Mouse (Mus musculus): ENCODE measurements around the gene Uhrf1. TPM values are rescaled to one million over a fixed set of nuclear protein-coding genes. Genes with fewer than 3 reads are reported as not detected.
A peak's percentile ranks its signal among the peaks of the same experiment; 100 is the strongest.

Uhrf1 gene
- total RNA-seq, 1 experiment from 2014 or later: 2.4 TPM

- no peak for ATAC-seq (ENCODE audit: extremely low read depth, insufficient number of reproducible peaks, low FRiP score, poor library complexity, severe bottlenecking)
Observed at GRCm38 (mm10) chr17:56330345-56330744, 27.2 kb downstream of the Uhrf1 start.

DNA sequence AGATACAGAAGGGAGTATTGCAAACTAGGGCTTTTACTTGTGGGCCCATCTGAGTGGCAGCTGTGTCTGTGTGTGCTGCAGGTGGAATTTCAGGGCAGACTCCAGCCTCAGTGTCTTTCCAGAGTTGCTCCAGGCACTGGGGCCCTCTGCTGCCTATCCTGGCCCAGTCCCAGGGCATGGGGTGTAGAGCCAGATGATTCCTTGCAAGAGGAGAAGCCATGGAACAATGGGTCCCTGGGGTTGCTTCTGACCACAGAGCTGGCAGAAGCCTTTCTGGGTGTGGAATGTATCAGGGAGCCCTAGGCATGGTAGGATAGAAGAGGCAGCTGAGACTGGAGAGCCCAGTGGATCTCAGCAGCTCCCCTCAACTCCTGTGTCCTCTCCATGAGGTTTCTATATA lies 28.1 kb downstream of the Uhrf1 start:
- ATAC-seq (ENCODE audit: extremely low read depth, insufficient number of reproducible peaks, low FRiP score, poor library complexity, severe bottlenecking): no peak

GRCm38 (mm10) chr17:56332987-56333386 lies 29.9 kb downstream of the Uhrf1 start:
- ATAC-seq (ENCODE audit: extremely low read depth, insufficient number of reproducible peaks, low FRiP score, poor library complexity, severe bottlenecking): no peak

DNA sequence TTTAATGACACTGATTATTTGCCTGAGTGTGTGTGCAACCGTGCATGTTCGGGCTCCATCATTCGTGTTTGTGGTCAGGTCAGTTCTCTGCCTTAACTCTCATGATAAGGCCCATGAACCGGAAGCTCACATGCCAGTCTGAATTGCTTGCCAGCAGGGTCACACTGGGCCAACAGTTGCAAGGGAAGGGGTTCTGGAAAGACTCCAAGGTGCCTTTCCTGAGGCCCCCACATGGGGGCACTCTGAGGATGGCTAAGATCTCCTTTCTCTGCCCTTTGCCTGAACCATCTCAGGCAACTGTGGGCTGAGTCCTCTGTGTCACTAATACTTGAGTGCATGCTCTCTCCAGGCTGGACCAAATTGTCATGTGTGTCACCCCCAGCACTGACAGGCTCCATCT lies 34.1 kb downstream of the Uhrf1 start:
- ATAC-seq (ENCODE audit: extremely low read depth, insufficient number of reproducible peaks, low FRiP score, poor library complexity, severe bottlenecking): peak; percentile 55

DNA sequence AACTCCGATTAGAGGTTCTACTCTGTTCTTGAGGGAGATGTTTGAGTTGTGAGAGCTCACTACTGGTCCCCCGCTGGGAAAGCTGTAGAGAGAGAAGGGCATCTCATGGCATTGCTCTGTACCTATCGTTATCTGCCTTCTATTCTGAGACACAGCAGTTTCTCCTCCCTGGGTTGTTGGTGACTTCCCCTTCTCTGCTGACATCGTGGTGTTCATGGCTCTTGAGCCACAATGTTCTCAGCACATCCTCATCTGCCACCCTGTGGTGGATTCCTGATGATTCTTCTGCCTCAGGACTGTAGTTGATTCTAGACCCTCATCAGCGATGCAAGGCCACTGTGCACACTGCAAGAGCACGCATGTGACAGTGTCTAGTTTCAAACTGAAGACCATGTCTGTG lies 34.7 kb downstream of the Uhrf1 start:
- ATAC-seq (ENCODE audit: extremely low read depth, insufficient number of reproducible peaks, low FRiP score, poor library complexity, severe bottlenecking): no peak

DNA sequence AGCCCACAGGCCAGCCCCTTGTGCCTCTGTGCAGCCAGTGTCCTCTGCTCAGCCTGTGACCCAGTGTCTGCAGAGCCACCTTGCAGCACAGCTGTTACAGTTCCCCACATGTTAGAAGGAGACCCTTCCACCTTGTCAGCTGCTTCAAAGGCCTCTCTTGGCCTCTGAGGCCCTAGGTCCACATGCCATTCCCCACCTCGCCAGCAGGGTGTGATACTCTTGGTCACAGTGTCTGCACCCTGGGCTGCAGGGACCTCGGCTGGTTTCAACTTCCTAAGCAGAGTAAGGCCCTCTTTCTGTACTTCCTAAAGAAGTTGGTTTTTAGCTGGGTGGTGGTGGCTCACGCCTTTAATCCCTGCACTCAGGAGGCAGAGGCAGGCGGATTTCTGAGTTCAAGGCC lies 35.8 kb downstream of the Uhrf1 start:
- peak; percentile 61 for ATAC-seq (ENCODE audit: extremely low read depth, insufficient number of reproducible peaks, low FRiP score, poor library complexity, severe bottlenecking)

GRCm38 (mm10) chr17:56340717-56341116 lies 37.6 kb downstream of the Uhrf1 start:
- no peak for ATAC-seq (ENCODE audit: extremely low read depth, insufficient number of reproducible peaks, low FRiP score, poor library complexity, severe bottlenecking)

GRCm38 (mm10) chr17:56343466-56343865 lies 40.3 kb downstream of the Uhrf1 start:
- ATAC-seq (ENCODE audit: extremely low read depth, insufficient number of reproducible peaks, low FRiP score, poor library complexity, severe bottlenecking): no peak

- no peak for ATAC-seq (ENCODE audit: extremely low read depth, insufficient number of reproducible peaks, low FRiP score, poor library complexity, severe bottlenecking)
Observed at GRCm38 (mm10) chr17:56345364-56345763, 42.2 kb downstream of the Uhrf1 start.

DNA sequence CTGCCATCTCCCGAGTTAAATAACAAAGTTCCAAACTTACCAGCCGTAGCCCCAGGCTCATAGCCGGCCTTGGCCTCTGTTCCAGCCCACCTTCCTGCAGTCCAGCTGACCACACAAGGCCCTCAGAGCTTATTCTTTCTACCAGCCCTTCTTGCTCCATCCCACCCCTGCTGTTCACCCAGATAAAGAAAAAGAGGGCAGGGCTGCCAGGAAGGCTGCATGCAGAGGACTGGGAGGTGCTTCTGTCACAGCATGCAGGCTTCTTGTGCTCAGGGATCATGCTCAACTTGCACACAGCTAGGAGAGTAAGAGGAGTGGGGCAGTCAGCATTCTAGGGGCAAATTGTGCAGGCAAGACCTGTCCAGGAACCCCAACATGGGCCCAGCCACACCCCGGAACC lies 45.0 kb downstream of the Uhrf1 start:
- no peak for ATAC-seq (ENCODE audit: extremely low read depth, insufficient number of reproducible peaks, low FRiP score, poor library complexity, severe bottlenecking)

- no peak for ATAC-seq (ENCODE audit: extremely low read depth, insufficient number of reproducible peaks, low FRiP score, poor library complexity, severe bottlenecking)
Observed at GRCm38 (mm10) chr17:56348586-56348985, 45.5 kb downstream of the Uhrf1 start.

DNA sequence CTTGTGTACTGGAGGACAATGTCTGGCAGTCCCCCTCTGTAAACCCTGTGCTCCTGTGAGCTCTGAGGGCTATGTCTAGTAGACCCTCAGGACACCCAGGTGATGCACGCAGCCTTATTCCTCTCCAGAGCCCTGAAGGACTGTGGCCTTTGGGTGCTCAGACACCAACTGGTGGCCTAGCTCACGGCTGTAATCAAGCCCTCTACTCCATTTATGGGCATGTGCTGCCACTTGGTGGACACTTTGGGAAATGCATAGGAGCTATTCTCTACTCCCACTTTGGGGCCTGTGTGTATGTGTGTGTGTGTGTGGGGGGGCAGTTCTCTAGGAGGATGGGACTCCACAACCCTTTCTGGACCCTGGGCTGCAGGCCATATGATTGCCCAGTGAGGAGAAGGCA lies 47.6 kb downstream of the Uhrf1 start:
- peak; percentile 80 for ATAC-seq (ENCODE audit: extremely low read depth, insufficient number of reproducible peaks, low FRiP score, poor library complexity, severe bottlenecking)

DNA sequence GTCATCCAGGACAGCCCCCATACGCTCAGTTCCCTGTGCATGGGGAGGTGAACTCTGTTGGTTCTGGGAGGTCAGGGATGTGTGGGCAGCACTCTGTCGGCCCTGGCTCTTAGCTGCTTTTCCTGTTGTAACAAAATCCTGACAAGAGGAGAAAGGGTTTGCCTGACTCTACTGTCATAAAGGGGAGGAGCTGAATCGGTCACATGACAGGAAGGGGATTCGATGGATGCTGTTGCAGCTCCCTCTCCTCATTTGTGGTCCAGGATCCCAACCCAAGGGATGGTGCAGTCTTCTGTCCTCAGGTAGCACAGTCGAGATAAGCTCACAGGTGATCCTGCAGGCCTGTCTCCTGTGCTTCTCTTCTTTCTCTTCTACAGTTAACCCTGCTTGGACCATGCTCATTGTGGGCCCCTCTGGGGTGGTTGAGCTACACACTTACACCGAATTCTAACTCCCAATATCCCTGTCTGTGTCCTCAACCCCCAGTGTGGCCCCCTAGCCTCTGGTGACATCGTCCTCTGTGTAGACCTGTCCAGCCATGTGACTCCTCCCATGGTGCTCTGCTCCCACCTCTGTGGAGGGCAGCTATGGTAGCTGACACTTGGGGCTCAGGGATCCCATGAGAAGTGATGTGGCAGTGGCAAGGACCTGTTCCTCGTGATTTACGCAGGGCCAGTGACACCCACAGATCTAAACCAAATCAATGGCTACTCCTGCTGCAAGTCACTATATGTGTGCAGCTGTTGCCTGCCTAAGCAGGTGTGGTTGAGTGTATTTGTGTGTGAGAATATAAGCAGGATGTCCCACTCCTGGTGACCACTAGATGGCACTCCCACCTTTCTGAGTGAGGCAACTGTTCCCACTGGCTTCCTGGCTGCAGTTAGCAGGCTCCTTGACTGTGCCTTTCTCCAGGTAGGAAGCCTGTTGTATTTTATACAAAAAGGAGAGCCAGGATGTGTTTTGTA lies 54.1 kb downstream of the Uhrf1 start:
- peak; percentile 64 for ATAC-seq (ENCODE audit: extremely low read depth, insufficient number of reproducible peaks, low FRiP score, poor library complexity, severe bottlenecking)

DNA sequence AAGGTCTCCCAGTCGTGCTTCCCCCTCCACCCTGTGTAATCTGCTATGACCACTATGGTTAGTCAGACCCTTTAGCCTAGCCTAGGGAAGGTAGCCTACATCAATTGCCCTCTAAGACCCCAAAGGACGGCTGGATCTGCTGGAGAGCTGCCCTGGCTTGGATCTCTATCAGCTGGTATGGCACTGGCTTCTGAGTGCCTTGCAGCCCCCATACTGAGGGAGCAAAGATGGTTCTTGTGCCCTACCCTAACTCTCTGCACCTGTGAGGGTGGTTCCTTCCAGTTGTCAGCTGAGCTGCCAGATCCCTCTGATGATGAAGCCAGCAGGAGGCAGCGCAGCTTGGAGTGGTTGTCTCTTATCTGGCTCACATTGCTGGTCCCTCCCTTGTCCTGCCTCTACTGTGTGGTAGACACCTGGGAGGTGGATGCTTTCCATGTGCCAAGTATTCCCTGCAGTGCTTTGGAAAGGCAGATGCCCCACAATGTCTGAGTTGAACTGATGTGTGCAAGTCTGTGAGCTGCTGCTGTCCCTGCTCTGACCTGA lies 56.1 kb downstream of the Uhrf1 start:
- ATAC-seq (ENCODE audit: extremely low read depth, insufficient number of reproducible peaks, low FRiP score, poor library complexity, severe bottlenecking): no peak

- ATAC-seq (ENCODE audit: extremely low read depth, insufficient number of reproducible peaks, low FRiP score, poor library complexity, severe bottlenecking): no peak
Observed at GRCm38 (mm10) chr17:56359864-56360263, 56.7 kb downstream of the Uhrf1 start.

GRCm38 (mm10) chr17:56360451-56360850 lies 57.3 kb downstream of the Uhrf1 start:
- ATAC-seq (ENCODE audit: extremely low read depth, insufficient number of reproducible peaks, low FRiP score, poor library complexity, severe bottlenecking): no peak

DNA sequence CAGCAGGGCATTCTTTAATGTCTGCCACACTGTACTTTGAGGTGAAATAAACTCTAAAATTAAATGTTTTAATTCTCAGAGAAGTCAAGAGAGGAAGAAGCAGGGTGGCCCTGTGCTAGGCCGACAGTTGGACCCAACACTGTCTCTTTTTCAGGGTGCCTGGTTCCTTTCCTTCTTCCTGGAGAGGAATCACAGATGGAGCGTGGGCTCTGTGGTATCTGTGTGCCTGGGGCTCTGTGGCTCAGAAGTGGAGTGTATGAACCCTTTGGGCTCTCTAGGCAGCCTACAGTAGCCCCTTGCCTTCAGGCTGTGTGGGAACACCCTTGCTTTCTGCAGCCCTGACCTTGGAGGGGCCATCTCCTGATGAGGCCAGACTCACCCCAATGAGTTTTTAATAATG lies 58.4 kb downstream of the Uhrf1 start:
- no peak for ATAC-seq (ENCODE audit: extremely low read depth, insufficient number of reproducible peaks, low FRiP score, poor library complexity, severe bottlenecking)

GRCm38 (mm10) chr17:56365791-56366673 lies 62.9 kb downstream of the Uhrf1 start:
- ATAC-seq (ENCODE audit: extremely low read depth, insufficient number of reproducible peaks, low FRiP score, poor library complexity, severe bottlenecking): no peak

- no peak for ATAC-seq (ENCODE audit: extremely low read depth, insufficient number of reproducible peaks, low FRiP score, poor library complexity, severe bottlenecking)
Observed at GRCm38 (mm10) chr17:56368291-56368790, 65.2 kb downstream of the Uhrf1 start.
